ENCODE assay signal across 13 mouse cellular contexts in the genomic region with DNA sequence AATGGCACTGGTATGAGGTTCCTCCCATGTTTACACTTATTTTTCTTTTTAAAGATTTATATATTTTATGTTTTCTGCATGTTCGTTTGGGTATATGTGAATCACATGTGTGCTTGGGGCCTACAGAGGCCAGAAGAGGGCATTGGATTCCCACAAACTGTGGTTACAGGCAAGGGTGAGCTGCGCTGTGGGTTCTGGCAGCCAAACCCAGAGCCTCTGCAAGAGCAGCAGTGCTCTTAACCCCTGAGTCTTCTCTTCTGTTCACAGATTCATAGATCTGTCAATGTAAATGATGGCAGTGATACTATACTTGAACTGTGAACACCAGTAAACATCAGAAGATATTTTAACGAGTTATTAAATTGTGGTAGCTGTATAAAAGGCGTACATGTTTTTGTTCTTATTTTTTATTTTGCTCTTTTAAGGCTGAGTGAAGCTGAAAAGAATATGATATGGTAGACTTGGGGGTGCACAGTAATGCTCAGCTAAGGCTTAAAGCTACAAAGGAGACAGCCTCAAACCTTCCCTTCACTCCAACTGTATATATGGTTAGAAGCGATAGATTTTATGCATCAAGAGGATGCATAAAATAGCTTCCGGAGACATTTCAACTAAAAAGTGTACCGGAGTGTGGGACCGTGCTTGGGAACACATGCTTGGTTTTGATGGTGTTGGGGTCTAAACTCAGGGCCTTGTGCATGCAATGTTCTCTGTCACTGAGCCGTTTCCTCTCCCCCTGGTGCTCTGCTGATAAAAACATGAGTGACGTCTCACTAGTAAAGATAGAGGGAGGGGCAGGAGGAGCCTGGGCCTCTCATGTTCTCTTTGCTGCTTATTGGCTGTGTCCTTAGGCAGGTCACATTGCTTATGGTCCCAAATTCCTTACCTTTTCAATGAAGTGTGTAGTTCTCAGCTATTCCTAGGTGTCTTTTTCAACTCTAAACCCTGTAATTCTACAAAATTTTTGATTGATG. TPM values are rescaled to one million over a fixed set of nuclear protein-coding genes. Genes with fewer than 3 reads are reported as not detected.
A peak's percentile ranks its signal among the peaks of the same experiment; 100 is the strongest.
DNase-seq lines count a peak whose midpoint lies in the region; ATAC-seq lines count a peak whose summit lies in the region.
"Had no signal": no experiment of that assay in that cellular context is flagged by ENCODE, and none has a peak within 500 bp of the region (broad histone marks: within the 10 kb centered on the region; RNA-seq: fewer than 3 reads in every experiment).

No protein-coding gene starts in this region.

- peak; percentile 77 for ATAC-seq in CD4-positive, CD25-positive, alpha-beta regulatory T cell, adult 4 months
- ATAC-seq in erythroid progenitor cell, adult 5-6 weeks (replicated peaks; ENCODE audit: low FRiP score, poor library complexity, severe bottlenecking): peak; percentile 95
- peak; percentile 95 for ATAC-seq in megakaryocyte-erythroid progenitor cell, adult 5-6 weeks (replicated peaks; ENCODE audit: low FRiP score, low TSS enrichment, poor library complexity, severe bottlenecking)
- no peak for ATAC-seq in forebrain, embryonic 12.5 days (ENCODE audit: low FRiP score)
- no peak for ATAC-seq in hindbrain, embryonic 16.5 days

- H3K27me3 ChIP-seq in forebrain, embryonic 12.5 days: no peaks in the 10 kb centered on the region
- no peaks in the 10 kb centered on the region for H3K27me3 ChIP-seq in hindbrain, embryonic 16.5 days (replicated peaks; ENCODE audit: control insufficient read depth, insufficient read depth, low read length)
- H3K27me3 ChIP-seq: neural tube, embryonic 12.5 days had no signal

- H3K4me2 ChIP-seq in forebrain, embryonic 12.5 days: no peak overlapping the region
- no peak overlapping the region for H3K4me2 ChIP-seq in hindbrain, embryonic 16.5 days (ENCODE audit: low read length)
- H3K4me2 ChIP-seq: neural tube, embryonic 12.5 days had no signal

- peak; percentile 80 for DNase-seq in heart, adult 11 months
- DNase-seq in heart, adult 8-10 months (ENCODE audit: low spot score): no peak
- no peak for DNase-seq in left cerebral cortex, adult 8-10 months (ENCODE audit: low spot score in 2 of 2)
- DNase-seq: cerebellum, adult 9-10 months; heart, adult 18-20 months; kidney, adult 8-10 months had no signal

- no peak overlapping the region for H3K27ac ChIP-seq in forebrain, embryonic 12.5 days
- no peak overlapping the region for H3K27ac ChIP-seq in hindbrain, embryonic 16.5 days (ENCODE audit: low read depth, low read length)
- H3K27ac ChIP-seq: left cerebral cortex, adult 2 months; neural tube, embryonic 12.5 days had no signal

- H3K9ac ChIP-seq in forebrain, embryonic 12.5 days: no peak overlapping the region
- no peak overlapping the region for H3K9ac ChIP-seq in hindbrain, embryonic 16.5 days (ENCODE audit: low read depth, low read length)
- H3K9ac ChIP-seq: neural tube, embryonic 12.5 days had no signal

- H3K36me3 ChIP-seq in forebrain, embryonic 12.5 days (replicated peaks): no peaks in the 10 kb centered on the region
- H3K36me3 ChIP-seq in hindbrain, embryonic 16.5 days (ENCODE audit: control insufficient read depth, insufficient read depth, low read length): no peaks in the 10 kb centered on the region
- H3K36me3 ChIP-seq: neural tube, embryonic 12.5 days had no signal

- H3K4me1 ChIP-seq in forebrain, embryonic 12.5 days: no peaks in the 10 kb centered on the region
- no peaks in the 10 kb centered on the region for H3K4me1 ChIP-seq in hindbrain, embryonic 16.5 days (ENCODE audit: control insufficient read depth, insufficient read depth, low read depth, low read length)
- H3K4me1 ChIP-seq: neural tube, embryonic 12.5 days had no signal

- no peak overlapping the region for H3K4me3 ChIP-seq in forebrain, embryonic 12.5 days (replicated peaks)
- H3K4me3 ChIP-seq in hindbrain, embryonic 16.5 days (ENCODE audit: low read length): no peak overlapping the region
- H3K4me3 ChIP-seq: left cerebral cortex, adult 2 months; neural tube, embryonic 12.5 days had no signal

- 87% methylated on average over 10 of the region's 10 CpGs for WGBS in forebrain, embryonic 12.5 days
- WGBS in hindbrain, embryonic 16.5 days: 85% methylated on average over 10 of the region's 10 CpGs

- H3K9me3 ChIP-seq in forebrain, embryonic 12.5 days: no peaks in the 10 kb centered on the region
- H3K9me3 ChIP-seq in hindbrain, embryonic 16.5 days (ENCODE audit: control insufficient read depth, low read length): no peaks in the 10 kb centered on the region
- H3K9me3 ChIP-seq: neural tube, embryonic 12.5 days had no signal

RNA-seq across cellular contexts. Expression of a gene that starts 48.5 kb away (rescaled TPM):
- 10 to 100 TPM; 20.6 to 24.0 (median 21.6) TPM for total RNA-seq in heart, adult 8-10 months (2022)
- 10 to 100 TPM; 25.3 to 27.1 TPM for polyA plus RNA-seq in CD4-positive, CD25-positive, alpha-beta regulatory T cell, adult 4 months (2017; shearing (Covaris generic))
- 25.6 and 27.7 TPM in 2 replicates for total RNA-seq in erythroid progenitor cell, adult 5-6 weeks (2015; ENCODE audit: low replicate concordance)
- 40.6 and 64.4 TPM in 2 replicates for total RNA-seq in erythroid progenitor cell, adult 5-6 weeks (2017; ENCODE audit: low replicate concordance)
- total RNA-seq in megakaryocyte-erythroid progenitor cell, adult 5-6 weeks (2014; fragmentation: Nextera tagmentation): 26.9 and 33.8 TPM in 2 replicates
- total RNA-seq in megakaryocyte-erythroid progenitor cell, adult 5-6 weeks (2017): 57.3 and 94.9 TPM in 2 replicates
- 10 to 100 TPM; 45.6 to 51.2 (median 51.0) TPM for total RNA-seq in left cerebral cortex, adult 8-10 months (2022)
- polyA plus RNA-seq in forebrain, embryonic 12.5 days (2016; fragmentation: Nextera tagmentation; extraction: Ambion mirVana): 55.9 and 56.7 TPM in 2 replicates
- 38.7 and 38.9 TPM in 2 replicates for polyA plus RNA-seq in hindbrain, embryonic 16.5 days (2015; fragmentation: Nextera tagmentation; extraction: Ambion mirVana)

RNA-seq across cellular contexts. Expression of a gene that starts 48.9 kb away (rescaled TPM):
- total RNA-seq in heart, adult 8-10 months (2022): 10 to 100 TPM in 3 of 4 experiments, 1 to 10 TPM in 1; 9.9 to 12.5 (median 12.0) TPM
- 100 to 1,000 TPM; 149 to 199 TPM for polyA plus RNA-seq in CD4-positive, CD25-positive, alpha-beta regulatory T cell, adult 4 months (2017; shearing (Covaris generic))
- 38.9 and 39.8 TPM in 2 replicates for total RNA-seq in erythroid progenitor cell, adult 5-6 weeks (2015; ENCODE audit: low replicate concordance)
- total RNA-seq in erythroid progenitor cell, adult 5-6 weeks (2017; ENCODE audit: low replicate concordance): 81.2 and 83.4 TPM in 2 replicates
- total RNA-seq in megakaryocyte-erythroid progenitor cell, adult 5-6 weeks (2014; fragmentation: Nextera tagmentation): 51.9 and 58.5 TPM in 2 replicates
- total RNA-seq in megakaryocyte-erythroid progenitor cell, adult 5-6 weeks (2017): 111 and 178 TPM in 2 replicates
- 1 to 10 TPM; 4.9 to 5.7 (median 5.0) TPM for total RNA-seq in left cerebral cortex, adult 8-10 months (2022)
- polyA plus RNA-seq in forebrain, embryonic 12.5 days (2016; fragmentation: Nextera tagmentation; extraction: Ambion mirVana): 5.7 and 6.2 TPM in 2 replicates
- polyA plus RNA-seq in hindbrain, embryonic 16.5 days (2015; fragmentation: Nextera tagmentation; extraction: Ambion mirVana): 1.7 and 2.4 TPM in 2 replicates

RNA-seq across cellular contexts. Expression of a gene that starts 57.6 kb away (rescaled TPM):
- total RNA-seq in heart, adult 8-10 months (2022): 10 to 100 TPM; 61.8 to 67.5 (median 62.6) TPM
- polyA plus RNA-seq in CD4-positive, CD25-positive, alpha-beta regulatory T cell, adult 4 months (2017; shearing (Covaris generic)): 100 to 1,000 TPM; 111 to 162 TPM
- 40.7 and 44.0 TPM in 2 replicates for total RNA-seq in erythroid progenitor cell, adult 5-6 weeks (2015; ENCODE audit: low replicate concordance)
- 17.1 and 61.1 TPM in 2 replicates for total RNA-seq in erythroid progenitor cell, adult 5-6 weeks (2017; ENCODE audit: low replicate concordance)
- total RNA-seq in megakaryocyte-erythroid progenitor cell, adult 5-6 weeks (2014; fragmentation: Nextera tagmentation): 76.0 and 94.6 TPM in 2 replicates
- 121 and 127 TPM in 2 replicates for total RNA-seq in megakaryocyte-erythroid progenitor cell, adult 5-6 weeks (2017)
- total RNA-seq in left cerebral cortex, adult 8-10 months (2022): 10 to 100 TPM; 87.9 to 97.3 (median 91.3) TPM
- polyA plus RNA-seq in forebrain, embryonic 12.5 days (2016; fragmentation: Nextera tagmentation; extraction: Ambion mirVana): 135 and 137 TPM in 2 replicates
- polyA plus RNA-seq in hindbrain, embryonic 16.5 days (2015; fragmentation: Nextera tagmentation; extraction: Ambion mirVana): 91.2 and 98.6 TPM in 2 replicates

Comparison
In these comparisons a context has a peak if more than half of its experiments do, and no peak if none do; other contexts are left out.
1. ATAC-seq: peak in CD4-positive, CD25-positive, alpha-beta regulatory T cell, adult 4 months (single experiment), erythroid progenitor cell, adult 5-6 weeks (single experiment) and megakaryocyte-erythroid progenitor cell, adult 5-6 weeks (single experiment); none in forebrain, embryonic 12.5 days (single experiment) and hindbrain, embryonic 16.5 days (single experiment).